8 mouse cellular contexts compared by ENCODE assay signal in the genomic region with DNA sequence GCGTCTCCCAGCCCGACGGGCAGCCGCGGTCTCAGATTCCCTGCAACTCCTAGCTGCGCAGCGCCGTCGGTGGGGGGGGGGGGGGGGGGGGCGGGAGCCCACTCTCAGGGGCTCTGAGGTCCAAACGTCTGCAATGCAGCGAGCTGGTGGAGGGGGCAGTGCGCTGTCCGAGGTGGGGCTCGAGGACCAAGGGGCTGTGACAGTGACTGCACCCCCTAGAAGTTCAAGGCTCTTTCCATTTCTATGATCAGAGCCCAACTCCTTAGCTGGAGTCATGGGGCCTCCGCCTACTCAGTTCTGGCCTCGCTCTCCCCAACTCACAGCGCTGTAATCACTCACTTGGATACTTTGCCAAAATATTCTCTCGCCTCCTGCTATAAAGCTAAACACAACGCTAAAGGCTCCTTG. TPM values are rescaled to one million over a fixed set of nuclear protein-coding genes. Genes with fewer than 3 reads are reported as not detected.
A peak's percentile ranks its signal among the peaks of the same experiment; 100 is the strongest.
DNase-seq lines count a peak whose midpoint lies in the region; ATAC-seq and TF ChIP-seq lines count a peak whose summit lies in the region.

No protein-coding gene starts in this region.

- peak overlapping the region; percentile 82 for H3K27ac ChIP-seq in layer of hippocampus, adult 2 months
- H3K27ac ChIP-seq in embryonic facial prominence, embryonic 12.5 days = no peak overlapping the region
- peak overlapping the region; percentile 94 for H3K27ac ChIP-seq in hindbrain, postnatal 0 days
- H3K27ac ChIP-seq in midbrain, embryonic 16.5 days (ENCODE audit: low read length) = peak overlapping the region; percentile 98

- H3K9me3 ChIP-seq in embryonic facial prominence, embryonic 12.5 days = no peaks in the 10 kb centered on the region
- no peaks in the 10 kb centered on the region for H3K9me3 ChIP-seq in hindbrain, postnatal 0 days (ENCODE audit: low read length)
- no peaks in the 10 kb centered on the region for H3K9me3 ChIP-seq in midbrain, embryonic 16.5 days (replicated peaks; ENCODE audit: control insufficient read depth, low read length, poor library complexity, severe bottlenecking)

- peaks cover 37% of the 10 kb centered on the region for H3K27me3 ChIP-seq in embryonic facial prominence, embryonic 12.5 days
- no peaks in the 10 kb centered on the region for H3K27me3 ChIP-seq in hindbrain, postnatal 0 days (ENCODE audit: insufficient read depth, low read length)
- H3K27me3 ChIP-seq in midbrain, embryonic 16.5 days (ENCODE audit: control insufficient read depth, insufficient read depth, low read depth, low read length) = no peaks in the 10 kb centered on the region

- 2% methylated on average over 15 of the region's 20 CpGs for WGBS in embryonic facial prominence, embryonic 12.5 days
- WGBS in hindbrain, postnatal 0 days = 1% methylated on average over 14 of the region's 20 CpGs
- 5% methylated on average over 8 of the region's 20 CpGs for WGBS in midbrain, embryonic 16.5 days

- H3K4me3 ChIP-seq in layer of hippocampus, adult 2 months = peak overlapping the region; percentile 91
- H3K4me3 ChIP-seq in embryonic facial prominence, embryonic 12.5 days = peak overlapping the region; percentile 82
- H3K4me3 ChIP-seq in hindbrain, postnatal 0 days (ENCODE audit: low read length) = peak overlapping the region; percentile 67
- H3K4me3 ChIP-seq in midbrain, embryonic 16.5 days (ENCODE audit: low read depth, low read length) = peak overlapping the region; percentile 89

- peak overlapping the region; percentile 100 for H3K4me2 ChIP-seq in embryonic facial prominence, embryonic 12.5 days (replicated peaks)
- H3K4me2 ChIP-seq in hindbrain, postnatal 0 days (ENCODE audit: low read depth, low read length) = peak overlapping the region; percentile 79
- peak overlapping the region; percentile 79 for H3K4me2 ChIP-seq in midbrain, embryonic 16.5 days (ENCODE audit: low read length)

- no peak for TF ChIP-seq CTCF in layer of hippocampus, adult 2 months (conservative IDR thresholded peaks at IDR 0.05)
- TF ChIP-seq CTCF in hindbrain, postnatal 0 days (IDR thresholded peaks at IDR 0.05; ENCODE audit: low read depth) = no peak; the same call in 1 of the 2 replicates

- no peaks in the 10 kb centered on the region for H3K36me3 ChIP-seq in embryonic facial prominence, embryonic 12.5 days
- no peaks in the 10 kb centered on the region for H3K36me3 ChIP-seq in hindbrain, postnatal 0 days (ENCODE audit: insufficient read depth, low read length)
- H3K36me3 ChIP-seq in midbrain, embryonic 16.5 days (ENCODE audit: control insufficient read depth, insufficient read depth, low read length) = no peaks in the 10 kb centered on the region

- ATAC-seq in embryonic facial prominence, embryonic 12.5 days (ENCODE audit: insufficient number of reproducible peaks, insufficient read depth, low FRiP score, low TSS enrichment) = peak; percentile 19; the same call in 1 of the 2 replicates
- ATAC-seq in hindbrain, postnatal 0 days = peak; percentile 22; the same call in 1 of the 2 replicates
- no peak; the same call in 1 of the 2 replicates for ATAC-seq in midbrain, embryonic 16.5 days
- ATAC-seq in monocyte, adult 5-6 weeks (replicated peaks; ENCODE audit: insufficient number of reproducible peaks, low FRiP score, low TSS enrichment, poor library complexity, severe bottlenecking) = no peak

- H3K4me1 ChIP-seq in embryonic facial prominence, embryonic 12.5 days = 0 out of 2 replicates have a peak, but pooled peaks cover 6% of the 10 kb centered on the region
- peaks cover 14% of the 10 kb centered on the region for H3K4me1 ChIP-seq in hindbrain, postnatal 0 days (ENCODE audit: insufficient read depth, low read length)
- H3K4me1 ChIP-seq in midbrain, embryonic 16.5 days (ENCODE audit: control insufficient read depth, insufficient read depth, low read length) = peaks cover 29% of the 10 kb centered on the region

- intact Hi-C loops in left cerebral cortex, postnatal 25 days (cut with DNase I) = loop anchor here (1.0 kb wide), 1 partner anchor 20 kb away; no protein-coding TSS in a partner anchor

- peak overlapping the region; percentile 68 for H3K9ac ChIP-seq in embryonic facial prominence, embryonic 12.5 days
- peak overlapping the region; percentile 93 for H3K9ac ChIP-seq in hindbrain, postnatal 0 days (replicated peaks; ENCODE audit: low read length)
- H3K9ac ChIP-seq in midbrain, embryonic 16.5 days (ENCODE audit: low read depth, low read length) = peak overlapping the region; percentile 92

- DNase-seq in layer of hippocampus, adult 2 months (ENCODE audit: low spot score in 2 of 2) = no peak
- no peak for DNase-seq in layer of hippocampus, postnatal 14 days (ENCODE audit: low spot score in 2 of 2)
- DNase-seq in hindbrain, postnatal 0 days (ENCODE audit: low spot score) = peak; percentile 51
- no peak for DNase-seq in left cerebral cortex, postnatal 25 days (ENCODE audit: low spot score in 2 of 2)
- DNase-seq in urinary bladder, adult 2 months (ENCODE audit: low spot score) = no peak

RNA-seq across cellular contexts. Expression of gene Gm13090, which starts 19.5 kb away (rescaled TPM):
- not detected for total RNA-seq in layer of hippocampus, adult 2 months (2021)
- total RNA-seq in layer of hippocampus, postnatal 14 days (2021) = not detected
- not detected in 2 replicates for polyA plus RNA-seq in embryonic facial prominence, embryonic 12.5 days (2016; fragmentation: Nextera tagmentation; extraction: Ambion mirVana)
- total RNA-seq in hindbrain, postnatal 0 days (2014; rRNA removed) = not detected in 2 replicates
- polyA plus RNA-seq in hindbrain, postnatal 0 days (2015; fragmentation: Nextera tagmentation; extraction: Ambion mirVana) = not detected in 2 replicates
- not detected in 2 replicates for polyA plus RNA-seq in midbrain, embryonic 16.5 days (2015; fragmentation: Nextera tagmentation; extraction: Ambion mirVana)
- total RNA-seq in left cerebral cortex, postnatal 25 days (2021) = not detected
- total RNA-seq in monocyte, adult 5-6 weeks (2017) = not detected in 3 replicates
- polyA plus RNA-seq in urinary bladder, adult 2 months (2012; rRNA removed) = not detected in 2 replicates

RNA-seq across cellular contexts. Expression of gene Vamp3, which starts 51.1 kb away (rescaled TPM):
- 10 to 100 TPM; 27.3 to 31.3 TPM for total RNA-seq in layer of hippocampus, adult 2 months (2021)
- total RNA-seq in layer of hippocampus, postnatal 14 days (2021) = 10 to 100 TPM; 38.7 to 40.6 TPM
- polyA plus RNA-seq in embryonic facial prominence, embryonic 12.5 days (2016; fragmentation: Nextera tagmentation; extraction: Ambion mirVana) = 103 and 111 TPM in 2 replicates
- 34.2 and 35.2 TPM in 2 replicates for total RNA-seq in hindbrain, postnatal 0 days (2014; rRNA removed)
- polyA plus RNA-seq in hindbrain, postnatal 0 days (2015; fragmentation: Nextera tagmentation; extraction: Ambion mirVana) = 56.3 and 57.0 TPM in 2 replicates
- 45.7 and 49.8 TPM in 2 replicates for polyA plus RNA-seq in midbrain, embryonic 16.5 days (2015; fragmentation: Nextera tagmentation; extraction: Ambion mirVana)
- total RNA-seq in left cerebral cortex, postnatal 25 days (2021) = 10 to 100 TPM; 31.9 to 34.7 TPM
- 110 to 133 TPM (median 127 TPM) in 3 replicates for total RNA-seq in monocyte, adult 5-6 weeks (2017)
- polyA plus RNA-seq in urinary bladder, adult 2 months (2012; rRNA removed) = 77.7 and 78.5 TPM in 2 replicates

Comparison
In these comparisons a context has a peak if more than half of its experiments do, and no peak if none do; other contexts are left out.
1. ATAC-seq: peak in embryonic facial prominence, embryonic 12.5 days (single experiment) and hindbrain, postnatal 0 days (single experiment); none in midbrain, embryonic 16.5 days (single experiment) and monocyte, adult 5-6 weeks (single experiment).
2. Peak in every context shown above with its lines, with median percentiles within 50 percentile points of each other: H3K4me3 ChIP-seq, H3K4me2 ChIP-seq and H3K9ac ChIP-seq.